Mouse (Mus musculus) left cerebral cortex, postnatal 14 days (tissue): Measurements from ENCODE around the gene Gpr152. TPM values are rescaled to one million over a fixed set of nuclear protein-coding genes. Genes with fewer than 3 reads are reported as not detected.
A peak's percentile ranks its signal among the peaks of the same experiment; 100 is the strongest.

Experiments
- DNase-seq, 2 experiments: peaks; one replicate each; pipeline ENCODE4 v3.0.0; 2021 to 2022; ENCODE audit warnings: low spot score in 2 of 2, mixed read lengths in 1 of 2
- intact Hi-C: fragments of 180-260 bp; cut with DNase I; formaldehyde crosslinking; loops from one replicate; pipeline ENCODE4 v1.15.1; 2025
- total RNA-seq, 2 experiments: library from RNA; stranded (reverse); gene quantifications; 2 replicates each; pipeline ENCODE4 v1.2.3; 2021

Gene Gpr152
- total RNA-seq, 2 experiments from 2014 or later = not detected

GRCm38 (mm10) chr19:4189051-4189620, 49.5 kb downstream of the Gpr152 start:
- no peak for DNase-seq
- intact Hi-C loops = no loop called here

- no peak for DNase-seq
- intact Hi-C loops = no loop called here
Observed at GRCm38 (mm10) chr19:4190831-4191334, 51.3 kb downstream of the Gpr152 start, which contains the start of gene Tbc1d10c. Tbc1d10c (minus strand) TSS chr19:4191284.

- intact Hi-C loops = loop anchor here (1.0 kb wide), 1 partner anchor 22 kb away; no protein-coding TSS in a partner anchor
Observed at GRCm38 (mm10) chr19:4191528-4192250, 52.1 kb downstream of the Gpr152 start, which contains the start of gene Ppp1ca. Ppp1ca (plus strand) TSS chr19:4192065.

GRCm38 (mm10) chr19:4192251-4192985, 52.8 kb downstream of the Gpr152 start:
- DNase-seq = no peak
- intact Hi-C loops = loop anchor here (1.0 kb wide), 1 partner anchor 23 kb away; no protein-coding TSS in a partner anchor

More at GRCm38 (mm10) chr19:4191528-4192250, 52.1 kb downstream of the Gpr152 start, which contains the start of gene Ppp1ca:
- peak; percentile 90 to 94 for DNase-seq

- DNase-seq = no peak
- intact Hi-C loops = no loop called here
Observed at GRCm38 (mm10) chr19:4193129-4193528, 53.5 kb downstream of the Gpr152 start.

- no peak for DNase-seq
- intact Hi-C loops = no loop called here
Observed at GRCm38 (mm10) chr19:4194021-4194724, 54.6 kb downstream of the Gpr152 start.

GRCm38 (mm10) chr19:4194776-4195650, 55.4 kb downstream of the Gpr152 start:
- intact Hi-C loops = no loop called here

More at GRCm38 (mm10) chr19:4194776-4195650, 55.4 kb downstream of the Gpr152 start:
- DNase-seq = no peak

Other genes starting within 250 kb of the Gpr152 start
- 10 to 100 TPM; 14.4 to 16.1 TPM for gene Tcirg1, start 232.7 kb upstream of the Gpr152 start, total RNA-seq
- 100 to 1,000 TPM; 134 to 149 TPM for gene Ndufs8, start 227.0 kb upstream of the Gpr152 start, total RNA-seq
- 1 to 10 TPM; 1.8 to 2.0 TPM for gene Aldh3b1, start 210.0 kb upstream of the Gpr152 start, total RNA-seq
- gene Unc93b1, start 204.6 kb upstream of the Gpr152 start, total RNA-seq = 10 to 100 TPM; 16.0 to 18.4 TPM
- gene Aldh3b3, start 181.1 kb upstream of the Gpr152 start, total RNA-seq = under 1 TPM in 1 of 2 experiments, not detected in 1; 0.13 TPM
- gene Aldh3b2, start 167.5 kb upstream of the Gpr152 start, total RNA-seq = 1 to 10 TPM; 1.8 to 2.4 TPM
- 1 to 10 TPM; 1.8 to 3.1 TPM for gene Acy3, start 153.2 kb upstream of the Gpr152 start, total RNA-seq
- not detected for gene Tbx10, start 147.0 kb upstream of the Gpr152 start, total RNA-seq
- gene Nudt8, start 139.2 kb upstream of the Gpr152 start, total RNA-seq = 10 to 100 TPM in 1 of 2 experiments, 1 to 10 TPM in 1; 8.5 to 10.3 TPM
- gene Gm49405, start 139.2 kb upstream of the Gpr152 start, total RNA-seq = 1 to 10 TPM; 1.2 to 1.6 TPM
- gene Doc2g, start 136.5 kb upstream of the Gpr152 start, total RNA-seq = 1 to 10 TPM; 3.2 to 3.5 TPM
- gene Ndufv1, start 127.0 kb upstream of the Gpr152 start, total RNA-seq = 100 to 1,000 TPM; 227 to 231 TPM
- 100 to 1,000 TPM; 213 to 245 TPM for gene Gstp1, start 101.8 kb upstream of the Gpr152 start, total RNA-seq
- 10 to 100 TPM; 22.3 to 24.3 TPM for gene Gstp2, start 93.8 kb upstream of the Gpr152 start, total RNA-seq
- not detected for gene Gstp3, start 80.2 kb upstream of the Gpr152 start, total RNA-seq
- gene Cabp2, start 58.2 kb upstream of the Gpr152 start, total RNA-seq = not detected
- 10 to 100 TPM; 26.4 to 26.7 TPM for gene Cdk2ap2, start 42.6 kb upstream of the Gpr152 start, total RNA-seq
- gene Pitpnm1, start 39.8 kb upstream of the Gpr152 start, total RNA-seq = 100 to 1,000 TPM; 225 to 226 TPM
- gene Aip, start 13.9 kb upstream of the Gpr152 start, total RNA-seq = 10 to 100 TPM; 83.4 to 94.1 TPM
- under 1 TPM; 0.11 to 0.23 TPM for gene Cabp4, start 4.2 kb downstream of the Gpr152 start, total RNA-seq
- 10 to 100 TPM; 80.7 to 87.5 TPM for gene Coro1b, start 8.8 kb downstream of the Gpr152 start, total RNA-seq
- 1 to 10 TPM; 1.0 to 1.5 TPM for gene Ptprcap, start 13.8 kb downstream of the Gpr152 start, total RNA-seq
- gene Rps6kb2, start 23.6 kb downstream of the Gpr152 start, total RNA-seq = 10 to 100 TPM; 39.5 to 39.9 TPM
- 1 to 10 TPM; 3.8 to 5.9 TPM for gene Carns1, start 35.7 kb downstream of the Gpr152 start, total RNA-seq
- 1 to 10 TPM; 1.6 to 1.8 TPM for gene Tbc1d10c, start 51.5 kb downstream of the Gpr152 start, total RNA-seq
- gene Ppp1ca, start 52.3 kb downstream of the Gpr152 start, total RNA-seq = 100 to 1,000 TPM; 323 to 336 TPM
- gene Rad9a, start 61.9 kb downstream of the Gpr152 start, total RNA-seq = 1 to 10 TPM; 6.4 to 9.0 TPM
- 1 to 10 TPM; 1.3 to 1.5 TPM for gene Clcf1, start 74.5 kb downstream of the Gpr152 start, total RNA-seq
- gene AC109138.7, start 74.6 kb downstream of the Gpr152 start, total RNA-seq = not detected
- gene Pold4, start 92.1 kb downstream of the Gpr152 start, total RNA-seq = 10 to 100 TPM; 16.2 to 16.9 TPM
- 10 to 100 TPM; 44.5 to 52.4 TPM for gene Ssh3, start 129.4 kb downstream of the Gpr152 start, total RNA-seq
- 10 to 100 TPM; 84.5 to 84.9 TPM for gene Ankrd13d, start 143.3 kb downstream of the Gpr152 start, total RNA-seq
- gene Grk2, start 166.4 kb downstream of the Gpr152 start, total RNA-seq = 100 to 1,000 TPM; 165 to 173 TPM